In genomic region chr5:97719364-97719763, GRCm38 (mm10) we compare ENCODE assay signal across 5 mouse cellular contexts.
DNase-seq lines count a peak whose midpoint lies in the region; ATAC-seq lines count a peak whose summit lies in the region.
"Not testable (repeated sequence)": the region's sequence is repeated elsewhere in the genome, so short reads cannot be mapped to it uniquely, and the experiment has no call there.

No protein-coding gene starts in this region.

- ATAC-seq in midbrain, embryonic 14.5 days (ENCODE audit: low FRiP score, low TSS enrichment) = not testable (repeated sequence)

- H3K9ac ChIP-seq in midbrain, embryonic 14.5 days (replicated peaks; ENCODE audit: low read length) = not testable (repeated sequence)

- 62% methylated on average over 4 of the region's 4 CpGs for WGBS in forebrain, embryonic 10.5 days
- WGBS in midbrain, embryonic 10.5 days = 46% methylated on average over 4 of the region's 4 CpGs
- WGBS in midbrain, embryonic 14.5 days = 33% methylated on average over 4 of the region's 4 CpGs

- not testable (repeated sequence) for H3K36me3 ChIP-seq in forebrain, embryonic 10.5 days (replicated peaks); midbrain, embryonic 10.5 days; midbrain, embryonic 14.5 days (ENCODE audit: control insufficient read depth, insufficient read depth, low read length)

- H3K27ac ChIP-seq in forebrain, embryonic 10.5 days = peak overlapping the region; percentile 36; the same call in 1 of the 2 replicates
- peak overlapping the region; percentile 6; the same call in 1 of the 2 replicates for H3K27ac ChIP-seq in midbrain, embryonic 10.5 days (replicated peaks)
- not testable (repeated sequence) for H3K27ac ChIP-seq in midbrain, embryonic 14.5 days (replicated peaks; ENCODE audit: low read depth, low read length)

- not testable (repeated sequence) for H3K9me3 ChIP-seq in forebrain, embryonic 10.5 days; midbrain, embryonic 10.5 days (replicated peaks); midbrain, embryonic 14.5 days (ENCODE audit: control insufficient read depth, low read length)

- DNase-seq in R1 (ENCODE audit: low read depth, low spot score) = peak; percentile 2
- DNase-seq in embryo, embryonic 10.5 days (ENCODE audit: low spot score) = peak; percentile 21
- DNase-seq in forebrain, embryonic 10.5 days (ENCODE audit: extremely low spot score, low spot score); midbrain, embryonic 10.5 days (ENCODE audit: low spot score): not testable (repeated sequence)
- peak; percentile 6 for DNase-seq in midbrain, embryonic 14.5 days

- not testable (repeated sequence) for H3K4me3 ChIP-seq in forebrain, embryonic 10.5 days; midbrain, embryonic 10.5 days; midbrain, embryonic 14.5 days (replicated peaks; ENCODE audit: low read depth, low read length)

- H3K27me3 ChIP-seq in forebrain, embryonic 10.5 days (ENCODE audit: poor library complexity, severe bottlenecking); midbrain, embryonic 10.5 days (ENCODE audit: low read depth, poor library complexity, severe bottlenecking); midbrain, embryonic 14.5 days (ENCODE audit: control insufficient read depth, insufficient read depth, low read length): not testable (repeated sequence)

- peaks cover 10% of the 10 kb centered on the region for H3K4me1 ChIP-seq in forebrain, embryonic 10.5 days
- H3K4me1 ChIP-seq in midbrain, embryonic 10.5 days; midbrain, embryonic 14.5 days (ENCODE audit: control insufficient read depth, insufficient read depth, low read length): not testable (repeated sequence)

- H3K4me2 ChIP-seq in midbrain, embryonic 14.5 days (ENCODE audit: low read length) = not testable (repeated sequence)
